Mouse (Mus musculus) midbrain, embryonic 16.5 days (tissue): ENCODE data around the gene Nek9. TPM values are rescaled to one million over a fixed set of nuclear protein-coding genes. Genes with fewer than 3 reads are reported as not detected.

Experiments used
- ATAC-seq: fragments of 200-750 bp; cut with Nextera tagmentation; 2 replicates; pipeline ENCODE4 v1.8.0; 2017; ENCODE audit warnings: moderate TSS enrichment
- H3K27ac ChIP-seq: fragments of 300-500 bp; sonication (generic); 2 replicates; pipeline ENCODE4 v1.5.1; 2014; ENCODE audit warnings: mild to moderate bottlenecking, low read length, mixed read lengths
- H3K27me3 ChIP-seq: fragments of 300-500 bp; sonication (generic); 2 replicates; pipeline ENCODE4 v1.6.1; 2014; ENCODE audit warnings: low read depth, low read length, mixed read lengths; ENCODE audit not compliant: control insufficient read depth, insufficient read depth
- H3K36me3 ChIP-seq: fragments of 300-500 bp; sonication (generic); 2 replicates; pipeline ENCODE4 v1.6.1; 2014; ENCODE audit warnings: mild to moderate bottlenecking, low read length, moderate library complexity, mixed read lengths; ENCODE audit not compliant: control insufficient read depth, insufficient read depth
- H3K4me1 ChIP-seq: fragments of 300-500 bp; sonication (generic); 2 replicates; pipeline ENCODE4 v1.6.1; 2014; ENCODE audit warnings: mild to moderate bottlenecking, low read length, mixed read lengths; ENCODE audit not compliant: control insufficient read depth, insufficient read depth
- H3K4me2 ChIP-seq: fragments of 300-500 bp; sonication (generic); 2 replicates; pipeline ENCODE4 v1.6.1; 2014; ENCODE audit warnings: mild to moderate bottlenecking, low read length, mixed read lengths
- H3K4me3 ChIP-seq: fragments of 300-500 bp; sonication (generic); 2 replicates; pipeline ENCODE4 v1.5.1; 2014; ENCODE audit warnings: low read depth, mild to moderate bottlenecking, low read length, moderate library complexity, mixed read lengths
- H3K9ac ChIP-seq: fragments of 300-500 bp; sonication (generic); 2 replicates; pipeline ENCODE4 v1.6.1; 2014; ENCODE audit warnings: low read depth, low read length, mixed read lengths
- H3K9me3 ChIP-seq: fragments of 300-500 bp; sonication (generic); replicated peaks from 2 replicates; pipeline ENCODE4 v1.6.1; 2014; ENCODE audit warnings: mild to moderate bottlenecking, low read length, mixed read lengths; ENCODE audit not compliant: control insufficient read depth, poor library complexity, severe bottlenecking
- WGBS: fragments of 180-500 bp; shearing (Covaris S2); extraction: QIAGEN DNeasy Blood & Tissue Kit; methylation state at CpG from one replicate; pipeline ENCODE4 v1.1.7; 2014; 5-methylcytosine and 5-hydroxymethylcytosine counted together
- polyA plus RNA-seq: library from polyadenylated mRNA; unstranded; fragments of >200 nt; fragmentation: Nextera tagmentation; extraction: Ambion mirVana; gene quantifications from 2 replicates; pipeline ENCODE4 v1.2.1, GENCODE M21; 2015

Nek9 gene
- polyA plus RNA-seq, 1 experiment from 2014 or later = 10.2 TPM

DNA sequence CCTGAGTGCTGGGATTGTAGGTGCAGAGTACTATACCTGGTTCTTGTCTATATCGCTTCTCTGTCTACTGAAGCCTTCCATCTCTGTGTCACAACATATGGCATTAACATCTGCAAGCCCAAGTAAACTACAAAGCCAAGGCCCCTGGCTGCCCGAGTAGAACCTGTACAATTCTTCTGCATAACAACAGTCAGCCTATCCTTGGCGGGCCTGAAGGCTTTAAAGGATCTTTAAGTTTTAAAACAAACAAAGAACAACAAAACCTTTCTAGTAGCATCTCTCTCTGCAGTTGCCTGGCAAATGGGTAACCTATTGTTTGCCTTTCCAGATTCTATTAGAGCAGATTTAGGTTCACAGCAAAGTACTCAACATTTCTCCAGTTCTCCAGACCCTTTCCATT, 14.9 kb upstream of the Nek9 start:
- H3K9ac ChIP-seq = no peak overlapping the region
- no peak overlapping the region for H3K4me3 ChIP-seq
- no peak overlapping the region for H3K4me2 ChIP-seq
- H3K27me3 ChIP-seq = no peaks in the 10 kb centered on the region
- ATAC-seq = no peak
- H3K36me3 ChIP-seq = peaks cover 9% of the 10 kb centered on the region; the same call in 1 of the 2 replicates
- no peak overlapping the region for H3K27ac ChIP-seq
- H3K9me3 ChIP-seq = no peaks in the 10 kb centered on the region
- WGBS = 87% methylated on average over 3 of the region's 3 CpGs
- H3K4me1 ChIP-seq = no peaks in the 10 kb centered on the region

DNA sequence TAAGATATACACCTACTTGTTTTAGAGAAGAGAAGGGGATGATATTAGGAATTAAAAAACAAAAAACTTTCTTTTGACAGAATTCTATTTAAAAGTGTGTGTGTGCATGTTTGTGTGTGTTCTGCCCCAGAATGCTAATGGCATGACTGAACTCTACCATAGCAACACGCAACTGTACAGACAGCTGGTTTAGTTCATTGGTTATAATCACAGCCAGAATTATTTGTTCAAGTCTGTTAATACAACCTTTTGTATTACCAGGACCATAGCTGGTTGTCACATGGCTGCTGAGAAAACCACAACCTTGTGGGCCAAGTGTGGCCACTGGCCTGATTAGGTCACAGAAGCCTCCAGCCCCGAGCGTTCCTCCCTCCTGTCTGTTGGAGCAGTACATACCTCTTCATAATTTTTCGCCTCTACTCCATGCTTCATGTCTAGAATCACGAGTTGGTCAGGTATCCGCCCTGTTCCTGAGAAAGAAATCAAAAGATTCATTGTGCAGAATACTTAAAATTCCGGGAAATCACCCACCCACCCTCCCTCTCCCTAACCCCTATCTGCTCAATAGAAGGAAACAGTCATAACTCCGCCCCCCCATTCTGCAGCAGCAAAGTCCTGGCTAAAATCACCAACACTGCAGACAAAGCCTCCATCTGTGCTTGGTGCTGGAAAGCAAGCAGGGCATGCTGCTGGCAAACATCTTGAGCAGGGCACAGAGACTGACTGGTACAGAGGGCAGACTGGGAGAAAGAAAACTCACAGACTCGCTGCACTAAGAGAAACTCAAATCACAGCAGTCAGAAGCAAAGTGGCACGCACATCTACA, 11.5 kb upstream of the Nek9 start:
- Histone ChIP-seq H3K4me1 (no peaks in the 10 kb centered on the region), H3K27ac (peak overlapping the region; percentile 19; the same call in 1 of the 2 replicates), H3K4me2 (no peak overlapping the region), H3K9me3 (no peaks in the 10 kb centered on the region), H3K9ac (no peak overlapping the region), H3K27me3 (no peaks in the 10 kb centered on the region), H3K36me3 (peaks cover 11% of the 10 kb centered on the region), H3K4me3 (no peak overlapping the region)
- 71% methylated on average over 10 of the region's 10 CpGs for WGBS
- ATAC-seq = peak; percentile 81

GRCm38 (mm10) chr12:85348338-85348737, 9.2 kb upstream of the Nek9 start:
- no peak overlapping the region for H3K4me2 ChIP-seq
- H3K9me3 ChIP-seq = no peaks in the 10 kb centered on the region
- no peaks in the 10 kb centered on the region for H3K27me3 ChIP-seq
- H3K9ac ChIP-seq = no peak overlapping the region
- no peaks in the 10 kb centered on the region for H3K4me1 ChIP-seq
- WGBS = 83% methylated on average over 6 of the region's 6 CpGs
- peaks cover 7% of the 10 kb centered on the region for H3K36me3 ChIP-seq
- no peak for ATAC-seq
- H3K27ac ChIP-seq = no peak overlapping the region
- H3K4me3 ChIP-seq = no peak overlapping the region

DNA sequence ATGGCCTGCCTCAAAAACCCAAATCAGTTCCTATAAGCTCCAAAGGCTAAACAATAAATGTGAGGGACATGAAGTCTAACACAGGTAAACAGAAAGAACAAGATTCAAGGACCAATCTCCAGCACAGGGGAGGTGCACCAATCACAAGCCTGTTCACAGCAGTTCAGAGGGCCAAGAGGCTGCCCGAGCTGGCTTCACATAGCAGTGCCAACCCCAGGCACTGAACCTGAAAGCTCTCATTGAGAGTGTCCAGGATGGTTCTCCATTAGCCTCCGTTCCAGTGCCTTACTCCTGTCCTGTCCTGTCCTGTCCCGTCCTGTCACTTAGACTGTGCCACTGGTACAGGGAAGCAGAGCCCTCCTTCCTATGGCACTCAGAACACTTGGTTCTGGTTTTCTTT, 8.0 kb upstream of the Nek9 start:
- Histone ChIP-seq H3K4me3 (no peak overlapping the region), H3K4me2 (no peak overlapping the region), H3K9me3 (no peaks in the 10 kb centered on the region), H3K27me3 (no peaks in the 10 kb centered on the region), H3K4me1 (no peaks in the 10 kb centered on the region), H3K9ac (no peak overlapping the region), H3K36me3 (peaks cover 4% of the 10 kb centered on the region; the same call in 1 of the 2 replicates), H3K27ac (no peak overlapping the region)
- no peak for ATAC-seq
- 65% methylated on average over 3 of the region's 3 CpGs for WGBS

DNA sequence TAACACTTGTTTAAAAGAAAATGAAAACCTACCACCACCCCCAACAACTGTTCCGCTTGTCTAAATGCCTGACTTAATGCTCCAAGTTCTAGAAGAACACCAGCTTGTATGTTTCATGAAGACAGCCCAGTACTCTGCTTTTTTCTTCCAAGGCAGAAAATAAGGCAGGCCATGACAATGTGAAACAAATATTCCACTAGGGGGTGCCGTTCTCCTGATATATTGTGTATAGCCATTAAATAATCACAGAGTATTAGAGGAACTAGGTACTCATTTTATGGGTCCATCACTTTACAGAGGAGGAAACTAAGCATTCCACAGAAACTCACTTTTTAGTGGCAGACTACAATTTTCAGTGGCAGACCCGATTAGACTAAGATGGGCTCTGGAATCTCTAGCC, 7.2 kb upstream of the Nek9 start:
- peaks cover 4% of the 10 kb centered on the region; the same call in 1 of the 2 replicates for H3K36me3 ChIP-seq
- no peak overlapping the region for H3K27ac ChIP-seq
- no peak overlapping the region for H3K9ac ChIP-seq
- 0 out of 2 replicates have a peak, but pooled peaks cover 1% of the 10 kb centered on the region for H3K4me1 ChIP-seq
- H3K4me3 ChIP-seq = no peak overlapping the region
- ATAC-seq = no peak; the same call in 1 of the 2 replicates
- H3K4me2 ChIP-seq = no peak overlapping the region
- no peaks in the 10 kb centered on the region for H3K27me3 ChIP-seq
- WGBS = 66% methylated on average over 3 of the region's 3 CpGs
- H3K9me3 ChIP-seq = no peaks in the 10 kb centered on the region

GRCm38 (mm10) chr12:85345559-85345958, 6.4 kb upstream of the Nek9 start:
- H3K4me3 ChIP-seq = no peak overlapping the region
- H3K36me3 ChIP-seq = peaks cover 4% of the 10 kb centered on the region; the same call in 1 of the 2 replicates
- no peaks in the 10 kb centered on the region for H3K27me3 ChIP-seq
- ATAC-seq = no peak
- no peak overlapping the region for H3K27ac ChIP-seq
- H3K9me3 ChIP-seq = no peaks in the 10 kb centered on the region
- H3K4me2 ChIP-seq = no peak overlapping the region
- 0 out of 2 replicates have a peak, but pooled peaks cover 3% of the 10 kb centered on the region for H3K4me1 ChIP-seq
- 98% methylated on average over 6 of the region's 6 CpGs for WGBS
- H3K9ac ChIP-seq = no peak overlapping the region

DNA sequence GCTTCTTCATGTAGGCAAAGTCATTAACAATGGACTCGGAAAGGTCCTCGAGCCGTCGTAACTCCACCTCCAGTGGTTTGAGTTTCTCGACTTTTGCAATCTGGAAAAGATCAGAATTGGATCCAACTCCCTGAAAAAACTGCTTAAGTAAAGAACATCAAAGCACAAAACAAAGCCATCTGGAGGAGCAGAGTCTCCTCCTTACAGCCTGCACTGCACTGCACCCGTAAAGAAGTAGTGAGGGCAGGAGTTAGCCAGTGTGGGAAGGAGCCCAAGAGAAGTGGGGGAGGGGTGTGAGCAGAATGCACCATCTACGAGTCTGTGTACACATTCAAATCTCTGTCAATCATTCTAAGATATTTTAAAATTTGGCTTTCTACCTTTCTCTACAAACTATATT, 5.1 kb upstream of the Nek9 start:
- no peaks in the 10 kb centered on the region for H3K9me3 ChIP-seq
- WGBS = 78% methylated on average over 7 of the region's 7 CpGs
- H3K36me3 ChIP-seq = peaks cover 4% of the 10 kb centered on the region; the same call in 1 of the 2 replicates
- peaks cover 8% of the 10 kb centered on the region for H3K4me1 ChIP-seq
- no peak overlapping the region for H3K4me2 ChIP-seq
- no peak overlapping the region for H3K4me3 ChIP-seq
- H3K27me3 ChIP-seq = no peaks in the 10 kb centered on the region
- no peak overlapping the region for H3K27ac ChIP-seq
- no peak overlapping the region for H3K9ac ChIP-seq
- ATAC-seq = no peak

GRCm38 (mm10) chr12:85342310-85342709, 3.1 kb upstream of the Nek9 start:
- no peak overlapping the region for H3K9ac ChIP-seq
- WGBS = 62% methylated on average over 4 of the region's 4 CpGs
- peaks cover 2% of the 10 kb centered on the region; the same call in 1 of the 2 replicates for H3K36me3 ChIP-seq
- no peak overlapping the region for H3K4me3 ChIP-seq
- no peak overlapping the region for H3K4me2 ChIP-seq
- no peaks in the 10 kb centered on the region for H3K27me3 ChIP-seq
- H3K4me1 ChIP-seq = peaks cover 18% of the 10 kb centered on the region
- H3K9me3 ChIP-seq = no peaks in the 10 kb centered on the region
- ATAC-seq = no peak
- no peak overlapping the region for H3K27ac ChIP-seq

- no peak overlapping the region for H3K4me3 ChIP-seq
- no peaks in the 10 kb centered on the region for H3K9me3 ChIP-seq
- H3K4me2 ChIP-seq = no peak overlapping the region
- 0 out of 2 replicates have a peak, but pooled peaks cover 2% of the 10 kb centered on the region for H3K36me3 ChIP-seq
- ATAC-seq = no peak; the same call in 1 of the 2 replicates
- no peaks in the 10 kb centered on the region for H3K27me3 ChIP-seq
- H3K27ac ChIP-seq = no peak overlapping the region
- H3K4me1 ChIP-seq = peaks cover 18% of the 10 kb centered on the region
- WGBS = 78% methylated on average over 1 of the region's 1 CpGs
- 0 out of 2 replicates have a peak overlapping the region, but pooled peaks have one; percentile 4 for H3K9ac ChIP-seq
Observed at GRCm38 (mm10) chr12:85341131-85341530, 2.0 kb upstream of the Nek9 start.
